Mouse (Mus musculus): ENCODE data around the gene Rgs10. TPM values are rescaled to one million over a fixed set of nuclear protein-coding genes. Genes with fewer than 3 reads are reported as not detected.

The Rgs10 gene
- total RNA-seq, 2 experiments from 2014 or later, result 49.5 to 52.5 TPM

DNA sequence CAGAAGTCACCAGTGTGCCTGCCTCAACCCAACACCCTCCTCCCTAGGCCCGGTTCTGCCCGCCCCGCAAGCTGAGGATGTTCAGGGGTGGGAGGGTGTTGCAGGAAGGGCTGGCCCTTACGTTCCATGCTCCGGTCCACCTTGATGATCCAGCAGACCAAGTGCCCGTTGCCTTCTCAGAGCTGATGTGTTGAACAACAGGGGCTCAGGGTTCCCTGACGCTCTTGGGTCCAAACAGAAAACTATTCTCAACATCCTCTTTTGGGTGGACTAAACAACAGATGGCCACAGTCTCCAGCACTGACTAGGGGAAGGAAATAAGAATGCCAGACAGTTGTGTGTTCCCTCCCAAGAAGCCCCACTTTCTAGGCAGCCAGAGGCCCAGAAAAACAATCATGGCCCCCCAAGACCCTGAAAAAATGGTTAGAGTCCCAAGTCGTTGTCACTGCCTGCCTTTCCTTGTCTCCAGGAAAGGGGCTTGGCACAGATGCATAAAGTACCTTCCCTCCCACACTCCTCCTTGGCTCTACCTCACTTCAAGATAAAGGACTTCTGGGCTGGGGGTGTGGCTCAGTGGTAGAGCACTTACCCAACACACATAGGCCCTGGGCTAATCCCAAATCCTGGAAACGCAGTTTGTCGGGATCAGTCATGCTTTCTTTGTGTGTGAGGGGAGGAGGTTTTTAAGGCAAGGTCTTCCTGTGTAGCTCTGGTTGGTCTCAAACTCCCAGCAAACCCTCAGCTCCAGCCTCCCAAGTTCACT lies 6.3 kb downstream of the Rgs10 start:
- no peak for DNase-seq (ENCODE audit: low spot score in 2 of 2)

- DNase-seq (ENCODE audit: low spot score in 2 of 2), result no peak
Measured at GRCm38 (mm10) chr7:128410708-128411413, 7.7 kb downstream of the Rgs10 start.

- DNase-seq (ENCODE audit: low spot score in 2 of 2), result no peak
Measured at GRCm38 (mm10) chr7:128408265-128408664, 10.3 kb downstream of the Rgs10 start.

DNA sequence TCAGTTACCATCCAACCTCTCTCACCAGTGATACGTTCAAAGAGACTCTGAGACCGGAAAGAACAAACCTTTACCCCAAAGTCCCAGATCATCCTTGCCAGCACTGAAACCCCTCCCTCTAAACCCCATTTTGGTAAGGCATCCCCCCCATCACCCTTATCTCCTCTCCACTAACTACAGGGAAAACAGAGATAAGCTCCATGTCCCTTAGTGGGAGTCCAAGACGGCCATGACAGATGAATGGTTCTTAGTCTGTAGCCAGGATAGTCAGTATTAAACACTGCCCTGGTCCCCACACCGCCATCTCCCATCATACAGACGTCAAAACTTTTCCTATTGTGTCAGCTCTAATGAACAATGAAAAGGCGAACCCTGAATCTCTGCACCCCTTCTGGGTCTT lies 14.6 kb downstream of the Rgs10 start:
- DNase-seq (ENCODE audit: low spot score in 2 of 2), result no peak

DNA sequence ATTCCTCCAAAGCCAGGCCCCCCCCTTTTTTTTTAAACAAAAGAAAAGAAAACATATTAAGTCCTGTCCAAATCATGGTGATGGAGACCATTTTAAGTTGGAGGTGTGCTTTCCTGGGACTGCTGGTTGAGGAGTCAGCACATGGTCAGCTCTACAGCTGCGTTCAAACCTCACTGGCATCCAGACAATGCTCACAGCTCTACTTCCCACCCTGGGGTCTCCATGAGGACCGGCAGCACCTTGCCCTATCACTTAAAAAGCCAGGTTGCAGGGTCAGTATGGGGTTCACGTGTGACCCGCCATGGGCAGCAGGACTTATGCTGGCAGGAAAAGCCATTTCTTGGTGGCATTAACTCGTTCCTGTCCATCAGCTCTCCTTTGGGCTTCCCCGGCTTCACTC lies 15.0 kb downstream of the Rgs10 start:
- no peak for DNase-seq (ENCODE audit: low spot score in 2 of 2)

GRCm38 (mm10) chr7:128403128-128403527 lies 15.4 kb downstream of the Rgs10 start:
- no peak for DNase-seq (ENCODE audit: low spot score in 2 of 2)

GRCm38 (mm10) chr7:128402577-128402976 lies 16.0 kb downstream of the Rgs10 start:
- DNase-seq (ENCODE audit: low spot score in 2 of 2), result no peak

DNA sequence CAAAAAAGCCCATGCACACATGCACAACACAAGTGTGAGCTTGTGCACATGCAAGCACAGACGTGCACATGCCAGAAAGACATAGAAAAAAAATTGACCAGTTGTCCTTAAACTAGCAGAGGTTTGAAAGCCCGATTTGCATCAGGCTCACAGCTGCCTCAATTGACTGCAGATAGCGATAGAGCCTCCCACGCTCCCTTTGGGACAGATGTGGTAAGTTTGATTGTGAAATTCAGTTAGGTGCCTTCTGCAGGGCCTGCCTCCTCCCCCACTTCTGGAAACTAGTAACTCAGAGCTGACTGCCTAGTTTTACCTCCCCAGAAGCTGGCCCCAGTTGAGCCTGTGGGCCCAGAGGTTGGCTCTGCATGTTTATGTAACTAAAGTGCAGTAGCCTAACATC lies 19.9 kb downstream of the Rgs10 start:
- DNase-seq (ENCODE audit: low spot score in 2 of 2), result no peak

DNA sequence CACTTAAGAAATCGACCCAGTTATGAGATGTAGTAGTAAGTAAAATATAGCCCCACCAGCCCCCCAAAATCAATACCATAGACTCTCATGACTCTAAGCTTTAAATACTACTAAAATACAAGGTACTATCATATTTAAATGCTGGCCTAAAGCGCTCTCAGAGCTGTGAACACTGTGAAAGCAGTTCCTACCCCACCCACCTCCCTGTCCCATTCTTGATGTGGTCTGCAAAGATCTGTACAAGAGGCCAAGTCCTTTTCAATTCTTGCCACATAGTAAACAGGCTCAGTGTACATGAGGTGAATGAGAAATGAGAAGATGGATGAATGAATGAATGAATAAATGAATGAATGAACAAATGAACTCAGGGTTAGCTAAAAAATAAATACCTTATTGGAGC lies 21.5 kb downstream of the Rgs10 start:
- DNase-seq (ENCODE audit: low spot score in 2 of 2), result no peak

DNA sequence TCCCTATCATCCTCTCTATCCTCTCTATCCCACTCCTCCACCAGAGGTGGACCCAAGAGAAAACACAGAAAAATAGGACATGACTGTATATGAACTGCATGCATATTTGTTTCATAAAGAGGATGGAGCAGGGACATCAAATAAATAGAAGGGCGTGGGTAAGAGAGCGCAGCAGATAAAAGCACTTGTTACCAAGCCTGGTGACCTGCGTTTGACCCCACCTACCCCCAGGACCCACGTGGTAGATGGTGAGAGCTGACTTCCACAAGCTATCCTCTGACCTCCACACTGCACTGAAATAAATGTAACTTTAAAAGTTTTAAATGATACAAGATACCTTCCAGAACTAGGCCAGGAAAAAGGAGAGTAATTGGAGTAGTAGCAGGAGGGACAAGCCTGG lies 24.8 kb downstream of the Rgs10 start:
- no peak for DNase-seq (ENCODE audit: low spot score in 2 of 2)

GRCm38 (mm10) chr7:128392972-128393314 lies 25.6 kb downstream of the Rgs10 start:
- DNase-seq (ENCODE audit: low spot score in 2 of 2), result no peak

DNA sequence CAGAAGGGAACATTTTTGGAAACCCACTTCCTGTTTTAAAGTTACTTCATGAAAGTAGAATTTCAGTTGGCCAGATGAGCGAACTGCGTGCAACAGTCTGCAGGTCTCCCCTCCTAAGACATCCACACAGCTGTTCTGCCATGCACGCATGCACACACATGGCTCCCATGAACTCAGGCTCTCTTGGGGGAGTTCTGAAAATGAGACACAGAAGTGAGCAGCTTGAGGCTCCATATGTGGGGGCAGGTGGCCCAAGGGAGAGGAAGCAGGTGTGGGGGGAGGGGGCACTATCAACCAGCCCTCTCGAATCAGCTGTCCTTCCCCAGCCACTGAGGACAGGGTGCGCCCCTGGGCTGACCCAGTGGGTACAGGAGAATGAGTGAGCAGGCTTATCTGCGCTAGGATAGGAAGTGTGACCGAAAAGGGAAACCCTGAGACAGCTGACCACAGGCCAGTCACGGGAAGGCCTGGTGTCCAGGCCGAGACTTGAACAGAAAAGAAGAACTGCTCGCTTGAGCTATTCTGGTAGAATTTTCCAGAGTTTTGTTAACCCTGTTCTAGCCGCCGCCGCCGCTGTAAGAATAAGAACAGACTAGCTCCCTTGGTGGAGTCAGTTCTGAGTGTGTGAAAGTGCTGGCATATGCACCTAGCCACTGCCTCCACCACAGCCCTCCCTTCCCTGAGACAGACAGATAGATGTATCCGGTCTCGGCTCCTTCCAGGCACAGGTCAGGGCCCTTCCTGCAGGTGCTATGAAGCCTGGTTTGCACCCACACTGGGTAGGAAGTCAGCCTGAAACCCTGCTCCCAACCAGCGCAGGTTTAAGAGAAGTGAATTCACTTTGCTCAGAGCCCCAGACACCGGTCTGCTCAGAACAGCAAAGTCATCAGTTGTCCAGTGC lies 26.2 kb downstream of the Rgs10 start:
- no peak for DNase-seq (ENCODE audit: low spot score in 2 of 2)

DNA sequence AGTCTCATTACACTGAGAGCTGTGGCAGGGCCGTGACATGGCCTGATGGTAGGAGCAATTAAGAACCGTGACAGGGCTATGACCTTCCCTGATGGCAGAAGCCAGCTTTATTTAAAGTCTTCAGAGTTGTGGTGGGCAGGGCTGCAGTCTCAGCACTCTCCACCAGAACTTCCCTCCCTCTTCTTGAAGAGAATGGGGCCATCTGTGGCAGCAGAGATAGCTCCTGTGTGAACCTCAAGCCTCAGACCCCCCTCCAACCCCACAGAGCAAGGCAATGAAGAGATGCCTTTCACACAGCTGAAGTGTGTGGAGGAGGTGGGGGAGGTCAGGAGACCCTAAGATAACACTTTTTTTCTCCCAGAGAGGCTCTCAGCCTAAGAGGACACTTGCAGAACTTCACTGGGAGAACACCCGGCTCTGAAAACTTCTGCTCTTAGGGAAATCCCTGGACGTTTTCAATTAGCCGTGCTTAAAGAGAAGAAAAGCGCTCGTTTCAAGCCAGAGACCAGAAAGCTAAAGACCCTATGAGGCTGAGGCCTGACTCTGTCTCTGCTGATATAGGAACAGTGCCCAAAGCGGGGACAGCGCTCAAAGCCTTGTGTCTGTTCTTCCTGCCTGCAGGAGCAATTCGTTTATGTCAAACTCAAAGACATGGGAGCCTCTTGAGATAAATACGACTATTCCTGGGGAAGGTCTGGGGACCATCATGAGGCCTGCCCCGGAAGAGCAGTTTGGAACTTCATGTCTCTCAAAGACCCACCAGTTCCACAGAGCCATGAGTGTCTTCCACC lies 27.1 kb downstream of the Rgs10 start:
- no peak for DNase-seq (ENCODE audit: low spot score in 2 of 2)

DNA sequence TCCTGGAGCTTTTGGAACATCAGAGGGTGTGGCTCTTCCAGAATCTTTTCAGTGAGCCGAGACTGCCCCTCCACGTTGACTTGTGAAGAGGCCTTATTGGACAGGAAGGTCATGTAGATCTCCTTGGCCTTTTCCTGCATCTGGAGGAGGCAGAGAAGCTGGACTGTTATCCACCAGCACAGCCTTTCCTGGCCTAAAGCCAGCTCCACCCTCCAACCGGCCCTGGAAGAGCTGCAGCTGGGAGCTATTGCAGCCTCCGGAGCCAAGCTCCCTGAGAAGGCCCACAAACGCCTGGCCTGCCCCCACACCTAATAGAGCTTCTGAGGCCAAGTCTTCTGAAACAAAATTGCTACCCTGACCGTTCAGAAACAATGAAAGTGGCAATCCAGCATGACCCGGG lies 29.6 kb downstream of the Rgs10 start:
- no peak for DNase-seq (ENCODE audit: low spot score in 2 of 2)

- DNase-seq (ENCODE audit: low spot score in 2 of 2), result no peak
Measured at GRCm38 (mm10) chr7:128383726-128384463, 34.7 kb downstream of the Rgs10 start.

DNA sequence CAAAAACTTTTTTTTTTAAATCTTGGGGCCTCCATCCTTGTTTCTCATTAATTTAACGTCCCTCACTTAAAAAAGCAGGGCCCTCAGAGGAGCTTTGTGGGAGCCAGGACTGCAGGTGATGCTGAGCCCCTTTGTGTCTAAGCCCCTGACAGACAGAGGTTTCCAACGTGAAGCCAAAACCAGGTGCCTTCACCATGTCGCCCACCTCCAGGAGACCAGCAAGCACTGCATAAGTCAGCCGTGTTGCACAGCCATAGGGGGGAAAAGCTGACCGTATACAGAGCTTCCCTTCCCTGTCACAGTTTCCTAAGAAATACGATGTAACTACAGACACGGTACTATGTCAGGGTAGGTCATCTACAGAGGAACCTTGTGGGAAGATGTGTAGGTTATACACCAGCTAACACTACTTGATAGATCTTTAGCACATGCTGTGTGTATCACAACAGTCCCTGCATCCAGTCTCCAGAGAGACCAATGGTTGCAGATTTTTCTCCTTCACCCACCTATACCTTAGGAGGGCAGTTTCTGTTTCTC lies 35.3 kb downstream of the Rgs10 start:
- no peak for DNase-seq (ENCODE audit: low spot score in 2 of 2)

DNA sequence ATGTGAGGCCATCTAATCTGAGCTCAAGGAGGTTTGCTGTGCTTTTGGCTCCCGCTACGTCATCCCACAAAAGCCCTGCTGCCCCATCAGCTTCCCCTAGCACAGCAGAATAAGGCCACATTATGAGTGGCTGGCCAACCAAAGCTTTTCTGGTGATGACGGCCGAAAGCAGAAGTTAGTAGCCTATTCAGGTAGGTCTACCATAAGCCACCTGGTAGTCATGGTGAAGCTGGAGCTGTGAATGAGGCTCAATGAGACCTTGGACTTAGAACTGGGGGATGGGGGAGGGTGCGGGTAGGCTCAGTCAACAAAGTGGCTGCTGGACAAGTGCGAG lies 36.1 kb downstream of the Rgs10 start:
- no peak for DNase-seq (ENCODE audit: low spot score in 2 of 2)

DNA sequence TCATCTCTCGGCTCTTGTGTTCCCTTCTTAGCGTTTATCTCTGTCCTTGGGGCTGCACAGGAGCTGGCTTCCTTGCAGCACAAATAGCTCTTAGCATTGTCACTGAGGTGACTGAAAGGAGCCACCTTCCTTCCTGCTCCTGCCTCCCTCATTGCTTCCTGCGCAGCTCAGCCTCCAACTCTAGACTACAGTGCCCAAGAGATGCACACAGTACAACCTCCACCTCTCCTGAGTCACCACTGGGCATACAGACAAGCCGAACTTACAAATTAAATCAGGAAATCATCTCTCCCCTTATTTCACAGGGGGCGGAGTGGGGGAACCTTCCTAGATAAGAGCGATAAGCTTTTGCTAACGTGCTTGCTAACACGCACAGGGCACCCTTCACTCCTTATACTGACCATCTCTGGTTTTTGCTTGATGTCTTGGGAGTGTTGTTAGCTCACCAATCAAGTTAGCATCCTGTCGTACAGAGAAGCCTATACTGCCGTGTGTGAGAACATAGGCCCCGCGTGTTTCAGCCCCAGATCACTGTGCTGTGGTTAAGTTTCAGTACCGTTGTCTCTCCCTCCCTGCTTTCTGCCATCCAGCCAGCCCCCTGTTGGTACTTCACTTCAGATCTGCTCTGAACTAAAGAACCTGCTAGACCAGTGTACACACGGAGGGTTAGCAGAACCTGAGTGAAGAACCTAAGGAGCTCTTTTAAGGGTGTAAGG lies 36.6 kb downstream of the Rgs10 start:
- DNase-seq (ENCODE audit: low spot score in 2 of 2), result no peak

DNA sequence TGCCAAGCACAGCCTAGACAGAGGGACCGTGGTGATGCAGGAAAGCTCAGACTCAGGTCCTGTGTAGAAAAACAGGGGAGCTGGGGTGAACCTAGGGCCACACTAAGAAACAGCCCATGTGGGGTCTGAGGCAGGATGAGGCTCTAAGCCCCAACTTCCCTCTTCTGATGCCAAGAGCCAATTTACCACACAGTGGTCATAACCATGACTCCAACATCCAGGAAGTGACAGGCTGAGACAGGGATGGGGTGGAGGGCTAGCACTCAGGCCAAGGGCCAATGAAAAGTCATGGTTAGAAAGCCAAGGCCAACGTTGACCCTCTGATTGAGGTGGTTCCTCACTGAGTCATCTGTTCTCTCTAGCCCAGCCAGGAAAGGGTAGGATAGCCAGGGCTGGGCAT lies 37.6 kb downstream of the Rgs10 start:
- DNase-seq (ENCODE audit: low spot score in 2 of 2), result no peak
